Mouse (Mus musculus) heart, embryonic 12.5 days (tissue): Measurements from ENCODE around the gene Pex14. TPM values are rescaled to one million over a fixed set of nuclear protein-coding genes. Genes with fewer than 3 reads are reported as not detected.

Experiments used
- ATAC-seq: fragments of 200-750 bp; cut with Nextera tagmentation; 2 replicates; pipeline ENCODE4 v1.8.0; 2017; ENCODE audit warnings: moderate TSS enrichment, moderate library complexity; ENCODE audit not compliant: insufficient number of reproducible peaks, low FRiP score
- H3K27ac ChIP-seq: fragments of 300-500 bp; sonication (generic); 2 replicates; pipeline ENCODE4 v1.5.1; 2016; ENCODE audit warnings: mild to moderate bottlenecking, moderate library complexity; ENCODE audit not compliant: poor library complexity, severe bottlenecking
- H3K27me3 ChIP-seq: fragments of 300-500 bp; sonication (generic); replicated peaks from 2 replicates; pipeline ENCODE4 v1.6.1; 2016; ENCODE audit warnings: mild to moderate bottlenecking, moderate library complexity
- H3K36me3 ChIP-seq: fragments of 300-500 bp; sonication (generic); 2 replicates; pipeline ENCODE4 v1.6.1; 2016; ENCODE audit warnings: mild to moderate bottlenecking, moderate library complexity
- H3K4me1 ChIP-seq: fragments of 300-500 bp; sonication (generic); replicated peaks from 2 replicates; pipeline ENCODE4 v1.6.1; 2016; ENCODE audit warnings: mild to moderate bottlenecking
- H3K4me2 ChIP-seq: fragments of 300-500 bp; sonication (generic); 2 replicates; pipeline ENCODE4 v1.6.1; 2016; ENCODE audit warnings: mild to moderate bottlenecking, moderate library complexity
- H3K4me3 ChIP-seq: fragments of 300-500 bp; sonication (generic); 2 replicates; pipeline ENCODE4 v1.5.1; 2016; ENCODE audit warnings: mild to moderate bottlenecking
- H3K9ac ChIP-seq: fragments of 300-500 bp; sonication (generic); 2 replicates; pipeline ENCODE4 v1.6.1; 2016; ENCODE audit warnings: mild to moderate bottlenecking, moderate library complexity
- H3K9me3 ChIP-seq: fragments of 300-500 bp; sonication (generic); replicated peaks from 2 replicates; pipeline ENCODE4 v1.6.1; 2016; ENCODE audit warnings: mild to moderate bottlenecking, moderate library complexity
- WGBS: fragments of 180-500 bp; shearing (Covaris S2); methylation state at CpG from one replicate; pipeline ENCODE4 v1.1.7; 2016; 5-methylcytosine and 5-hydroxymethylcytosine counted together
- polyA plus RNA-seq: library from polyadenylated mRNA; unstranded; fragments of >200 nt; fragmentation: Nextera tagmentation; extraction: Ambion mirVana; gene quantifications from 2 replicates; pipeline ENCODE4 v1.2.1, GENCODE M21; 2016

The Pex14 gene
- polyA plus RNA-seq, 1 experiment from 2014 or later, result 44.3 TPM

DNA sequence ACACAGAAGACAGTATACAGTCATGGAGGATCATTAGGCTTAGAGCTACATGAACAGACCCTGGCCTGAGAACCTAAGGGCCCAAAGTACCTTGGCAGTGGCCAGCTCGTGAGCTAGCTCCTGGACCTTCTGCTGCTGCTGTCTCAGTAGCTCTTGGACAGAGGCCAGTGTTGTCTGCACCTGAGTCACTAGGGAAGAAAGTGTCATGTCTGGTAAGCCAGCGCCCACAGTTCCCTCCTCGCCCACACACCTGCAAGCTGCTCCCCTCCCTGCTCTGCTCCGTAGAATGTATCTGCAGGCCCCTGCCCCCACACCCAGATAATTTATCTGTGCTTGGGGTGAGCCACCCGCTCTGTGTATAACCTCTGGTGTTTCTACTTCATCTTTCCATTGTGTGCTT is 133.5 kb downstream of the Pex14 start:
- Histone ChIP-seq H3K4me1 (peaks cover 62% of the 10 kb centered on the region), H3K27me3 (no peaks in the 10 kb centered on the region), H3K9me3 (no peaks in the 10 kb centered on the region), H3K4me3 (no peak overlapping the region), H3K9ac (no peak overlapping the region), H3K27ac (no peak overlapping the region), H3K36me3 (peaks cover 49% of the 10 kb centered on the region), H3K4me2 (no peak overlapping the region)
- no peak for ATAC-seq
- 77% methylated on average over 5 of the region's 5 CpGs for WGBS

DNA sequence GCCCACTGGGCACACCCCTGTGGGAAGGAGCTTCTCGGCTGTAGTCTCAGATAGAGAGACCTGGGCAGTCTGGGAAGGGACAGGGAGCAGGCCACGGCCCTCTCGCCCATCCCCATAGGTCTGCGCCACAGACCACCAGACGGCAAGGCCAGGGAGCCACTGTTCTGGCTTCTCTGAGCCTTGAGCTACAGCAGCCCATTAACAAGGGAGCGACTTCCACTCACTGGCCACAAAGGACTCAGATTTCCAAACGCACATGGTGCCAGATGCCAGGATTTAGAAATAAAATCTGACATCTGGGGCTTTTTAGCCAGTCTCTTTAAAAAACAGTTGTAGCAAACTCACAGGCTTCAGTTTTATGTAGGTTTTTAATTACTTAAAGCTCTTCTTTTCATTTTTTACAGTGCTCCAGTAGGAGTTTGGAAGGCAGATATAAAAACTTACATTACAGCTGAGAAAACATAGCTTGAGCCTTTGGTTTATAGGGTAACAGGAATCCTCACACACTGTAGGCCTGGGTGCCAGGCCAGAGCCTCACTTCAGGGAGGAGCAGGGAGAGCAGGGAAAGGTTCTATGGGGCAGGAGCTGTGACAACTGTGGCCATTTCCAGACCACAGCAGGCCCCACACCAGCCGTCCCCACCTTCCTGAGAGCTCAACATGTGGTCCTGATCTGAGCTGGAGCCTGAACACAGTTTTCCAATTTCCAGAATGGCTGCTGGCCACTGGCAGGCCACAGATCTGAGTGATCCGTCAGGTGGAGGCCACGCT is 134.9 kb downstream of the Pex14 start:
- WGBS, result 85% methylated on average over 10 of the region's 10 CpGs
- Histone ChIP-seq H3K27ac (no peak overlapping the region), H3K9ac (no peak overlapping the region; the same call in 1 of the 2 replicates), H3K9me3 (no peaks in the 10 kb centered on the region), H3K4me3 (no peak overlapping the region), H3K27me3 (no peaks in the 10 kb centered on the region), H3K4me1 (peaks cover 61% of the 10 kb centered on the region), H3K36me3 (peaks cover 56% of the 10 kb centered on the region), H3K4me2 (no peak overlapping the region)
- no peak for ATAC-seq

DNA sequence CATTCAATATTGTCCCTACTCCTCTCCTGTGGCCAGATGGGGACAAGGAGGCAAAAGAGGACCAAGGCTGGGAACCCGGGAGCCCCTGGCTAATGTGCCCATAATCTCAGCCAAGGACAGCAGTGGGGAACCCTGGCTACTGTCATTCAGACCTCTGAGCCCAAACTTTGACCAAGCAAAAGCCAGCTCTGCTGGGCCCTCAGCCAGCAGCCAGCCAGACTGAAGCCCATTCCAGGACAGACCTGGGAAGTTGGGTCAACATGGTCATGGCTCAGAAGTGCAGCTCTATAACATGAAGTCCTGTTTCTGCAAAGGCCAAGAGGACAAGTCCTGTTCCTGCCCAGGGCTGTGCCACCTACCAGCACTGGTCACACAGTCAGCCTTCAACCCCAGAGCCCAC is 137.6 kb downstream of the Pex14 start:
- H3K9me3 ChIP-seq, result no peaks in the 10 kb centered on the region
- no peak overlapping the region for H3K4me2 ChIP-seq
- H3K27me3 ChIP-seq, result no peaks in the 10 kb centered on the region
- H3K36me3 ChIP-seq, result peaks cover 52% of the 10 kb centered on the region
- ATAC-seq, result no peak
- H3K9ac ChIP-seq, result peak overlapping the region; percentile 76; the same call in 1 of the 2 replicates
- no peak overlapping the region for H3K27ac ChIP-seq
- peaks cover 53% of the 10 kb centered on the region for H3K4me1 ChIP-seq
- WGBS, result 69% methylated on average over 1 of the region's 1 CpGs
- H3K4me3 ChIP-seq, result no peak overlapping the region

DNA sequence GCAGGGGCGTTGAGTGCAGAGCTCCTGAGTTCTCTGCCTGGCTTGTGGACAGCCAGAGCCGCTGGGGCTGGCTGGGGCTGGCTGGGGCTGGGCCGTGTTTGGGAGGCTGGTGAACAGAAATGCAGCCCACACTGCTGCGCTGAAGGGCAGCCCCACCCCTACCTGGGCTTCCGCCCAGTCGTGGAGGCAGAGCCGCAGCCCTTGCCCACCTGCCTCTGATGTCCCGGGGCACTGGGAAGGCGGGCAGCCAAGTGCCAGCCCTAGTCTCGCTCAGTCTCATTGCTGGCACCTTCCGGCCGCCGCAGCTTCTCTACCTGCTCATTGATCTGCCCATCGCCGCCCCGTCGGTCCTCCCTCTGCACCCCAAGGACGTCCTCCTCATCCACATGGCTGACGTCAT is 138.6 kb downstream of the Pex14 start:
- 79% methylated on average over 19 of the region's 19 CpGs for WGBS
- Histone ChIP-seq H3K9ac (peak overlapping the region; percentile 76), H3K4me1 (peaks cover 51% of the 10 kb centered on the region), H3K4me2 (peak overlapping the region; percentile 53), H3K9me3 (no peaks in the 10 kb centered on the region), H3K27me3 (no peaks in the 10 kb centered on the region), H3K4me3 (peak overlapping the region; percentile 23), H3K36me3 (peaks cover 51% of the 10 kb centered on the region), H3K27ac (peak overlapping the region; percentile 97)
- no peak for ATAC-seq

DNA sequence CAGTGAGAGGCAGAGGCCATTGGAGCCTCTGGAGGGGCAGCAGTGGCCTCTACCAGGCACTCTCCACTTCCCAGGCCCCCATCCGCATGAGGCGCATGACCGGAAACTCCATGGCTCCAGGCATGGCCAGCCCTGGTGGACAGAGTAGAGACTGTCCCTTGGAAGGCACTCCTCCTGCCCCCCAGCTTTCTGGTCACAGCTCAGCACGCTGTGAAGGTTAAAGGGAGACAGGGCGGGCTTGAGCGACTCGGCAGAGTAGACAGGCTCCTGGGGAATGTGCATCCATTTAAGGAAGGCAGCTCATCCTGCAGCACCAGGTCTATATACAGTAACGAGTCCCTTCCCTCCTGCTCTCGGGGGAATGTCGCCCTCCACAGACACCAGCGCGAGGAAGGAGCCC is 139.7 kb downstream of the Pex14 start:
- H3K4me2 ChIP-seq, result peak overlapping the region; percentile 53
- H3K4me3 ChIP-seq, result peak overlapping the region; percentile 23; the same call in 1 of the 2 replicates
- peaks cover 47% of the 10 kb centered on the region for H3K4me1 ChIP-seq
- 43% methylated on average over 12 of the region's 12 CpGs for WGBS
- peak overlapping the region; percentile 76 for H3K9ac ChIP-seq
- no peaks in the 10 kb centered on the region for H3K27me3 ChIP-seq
- ATAC-seq, result peak; percentile 81
- no peaks in the 10 kb centered on the region for H3K9me3 ChIP-seq
- H3K36me3 ChIP-seq, result peaks cover 41% of the 10 kb centered on the region
- H3K27ac ChIP-seq, result peak overlapping the region; percentile 97

DNA sequence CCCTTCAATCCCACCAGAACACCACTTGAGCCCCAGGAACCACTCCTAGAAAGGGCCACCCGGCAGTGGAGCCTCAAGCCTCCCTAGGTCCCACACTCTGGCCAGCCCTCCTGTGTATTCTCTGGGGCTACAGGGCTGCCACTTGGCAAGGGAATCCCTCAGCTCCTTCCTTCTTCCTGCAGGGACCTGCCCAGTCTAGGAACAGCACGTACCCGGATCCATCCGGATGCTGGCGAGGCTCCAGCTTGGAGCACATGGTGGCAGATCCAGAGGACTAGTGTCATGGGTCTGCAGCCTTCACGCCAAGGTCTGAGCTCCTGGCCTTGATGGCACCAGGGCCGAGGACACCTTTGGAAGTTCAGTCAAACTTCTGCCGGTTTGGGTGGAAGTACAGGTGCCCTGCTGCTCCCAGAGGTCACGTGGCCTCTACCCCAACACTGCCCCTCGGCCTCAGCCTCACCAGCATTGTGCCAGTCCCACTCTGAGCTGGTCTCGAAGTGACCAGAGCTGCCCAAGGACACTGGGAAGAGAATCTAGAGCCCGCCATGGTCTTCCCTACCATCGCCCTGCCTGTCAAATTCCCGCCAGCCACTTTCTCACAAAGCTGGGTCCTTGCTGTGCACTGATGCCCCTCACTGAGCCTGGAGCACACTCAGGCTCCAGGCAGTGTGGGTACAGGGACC is 144.4 kb downstream of the Pex14 start:
- H3K9ac ChIP-seq, result peak overlapping the region; percentile 9; the same call in 1 of the 2 replicates
- H3K4me1 ChIP-seq, result peaks cover 51% of the 10 kb centered on the region
- peaks cover 19% of the 10 kb centered on the region for H3K27me3 ChIP-seq
- H3K4me3 ChIP-seq, result no peak overlapping the region
- H3K36me3 ChIP-seq, result peaks cover 20% of the 10 kb centered on the region
- 80% methylated on average over 14 of the region's 14 CpGs for WGBS
- no peak for ATAC-seq
- no peak overlapping the region for H3K4me2 ChIP-seq
- 0 out of 2 replicates have a peak overlapping the region, but pooled peaks have one; percentile 33 for H3K27ac ChIP-seq
- H3K9me3 ChIP-seq, result no peaks in the 10 kb centered on the region

DNA sequence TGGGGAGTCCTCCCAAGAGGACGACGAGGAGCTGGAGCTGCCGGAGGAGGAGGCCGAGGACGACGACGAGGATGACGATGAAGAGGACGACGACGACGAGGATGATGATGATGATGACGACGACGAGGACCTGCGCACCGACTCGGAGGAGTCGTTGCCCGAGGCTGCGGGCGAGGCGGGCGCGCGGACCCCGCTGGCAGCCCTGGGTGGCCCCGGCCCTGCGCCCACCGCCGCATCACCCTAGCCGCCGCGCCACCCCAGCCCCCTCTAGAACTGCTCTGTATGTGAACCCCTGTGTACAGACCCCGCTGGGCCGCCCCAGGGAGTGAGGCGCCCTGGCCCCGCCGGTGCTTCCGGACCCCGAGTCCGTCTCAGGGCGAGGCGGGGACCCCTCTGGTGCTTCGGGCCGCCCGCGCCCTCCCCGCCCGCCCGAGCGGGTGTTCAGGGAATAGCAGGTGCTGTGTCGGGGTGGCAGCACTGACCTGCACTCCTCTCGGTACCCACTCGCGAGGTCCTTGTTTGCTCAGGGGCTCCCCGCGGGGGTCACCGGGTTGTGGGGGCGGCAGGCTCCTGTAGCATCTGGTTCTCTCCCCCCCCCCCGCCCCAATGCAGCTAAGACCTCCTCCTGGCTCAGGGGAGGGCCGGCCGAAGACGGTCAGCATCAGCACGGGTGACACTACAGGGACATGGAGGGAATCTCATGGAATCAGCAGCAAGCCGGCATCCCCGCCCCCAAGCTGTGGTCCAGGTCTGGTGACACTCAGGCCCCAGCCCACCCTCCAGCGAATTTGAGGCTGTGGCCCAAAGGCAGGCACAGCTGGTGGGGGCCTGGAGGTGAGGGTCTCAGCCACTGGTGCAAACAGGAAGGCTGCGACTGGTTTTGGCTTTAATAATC is 147.1 kb downstream of the Pex14 start:
- H3K9me3 ChIP-seq, result no peaks in the 10 kb centered on the region
- H3K4me2 ChIP-seq, result peak overlapping the region; percentile 67
- no peak overlapping the region for H3K27ac ChIP-seq
- H3K4me1 ChIP-seq, result peaks cover 45% of the 10 kb centered on the region
- H3K9ac ChIP-seq, result peak overlapping the region; percentile 62
- H3K4me3 ChIP-seq, result peak overlapping the region; percentile 34
- 15% methylated on average over 69 of the region's 69 CpGs for WGBS
- peaks cover 45% of the 10 kb centered on the region for H3K36me3 ChIP-seq
- peaks cover 29% of the 10 kb centered on the region for H3K27me3 ChIP-seq
- 0 out of 2 replicates have a peak, but pooled peaks have one; percentile 17 for ATAC-seq

DNA sequence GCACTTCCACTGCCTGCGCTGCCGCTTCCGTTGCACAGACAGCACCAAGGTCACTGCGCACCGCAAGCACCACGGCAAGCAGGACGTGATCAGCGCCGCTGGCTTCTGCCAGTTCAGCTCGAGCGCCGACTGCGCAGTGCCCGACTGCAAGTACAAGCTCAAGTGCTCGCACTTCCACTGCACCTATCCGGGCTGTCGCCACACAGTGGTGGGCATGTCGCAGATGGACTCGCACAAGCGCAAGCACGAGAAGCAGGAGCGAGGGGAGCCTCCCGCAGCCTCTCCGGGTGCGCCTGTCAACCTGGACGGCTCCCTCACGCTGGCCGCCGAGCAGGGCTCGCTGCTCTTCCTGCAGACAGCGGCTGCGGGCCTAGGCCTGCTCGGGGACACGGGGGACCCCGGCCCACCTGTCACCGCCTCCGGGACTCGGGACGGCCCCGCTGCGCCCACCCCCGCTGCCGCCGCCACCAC is 147.8 kb downstream of the Pex14 start:
- no peak for ATAC-seq
- H3K4me1 ChIP-seq, result peaks cover 44% of the 10 kb centered on the region
- WGBS, result 7% methylated on average over 44 of the region's 44 CpGs
- peak overlapping the region; percentile 34 for H3K4me3 ChIP-seq
- peak overlapping the region; percentile 62 for H3K9ac ChIP-seq
- H3K27me3 ChIP-seq, result peaks cover 29% of the 10 kb centered on the region
- H3K27ac ChIP-seq, result peak overlapping the region; percentile 69; the same call in 1 of the 2 replicates
- H3K4me2 ChIP-seq, result peak overlapping the region; percentile 67
- peaks cover 52% of the 10 kb centered on the region for H3K36me3 ChIP-seq
- H3K9me3 ChIP-seq, result no peaks in the 10 kb centered on the region

DNA sequence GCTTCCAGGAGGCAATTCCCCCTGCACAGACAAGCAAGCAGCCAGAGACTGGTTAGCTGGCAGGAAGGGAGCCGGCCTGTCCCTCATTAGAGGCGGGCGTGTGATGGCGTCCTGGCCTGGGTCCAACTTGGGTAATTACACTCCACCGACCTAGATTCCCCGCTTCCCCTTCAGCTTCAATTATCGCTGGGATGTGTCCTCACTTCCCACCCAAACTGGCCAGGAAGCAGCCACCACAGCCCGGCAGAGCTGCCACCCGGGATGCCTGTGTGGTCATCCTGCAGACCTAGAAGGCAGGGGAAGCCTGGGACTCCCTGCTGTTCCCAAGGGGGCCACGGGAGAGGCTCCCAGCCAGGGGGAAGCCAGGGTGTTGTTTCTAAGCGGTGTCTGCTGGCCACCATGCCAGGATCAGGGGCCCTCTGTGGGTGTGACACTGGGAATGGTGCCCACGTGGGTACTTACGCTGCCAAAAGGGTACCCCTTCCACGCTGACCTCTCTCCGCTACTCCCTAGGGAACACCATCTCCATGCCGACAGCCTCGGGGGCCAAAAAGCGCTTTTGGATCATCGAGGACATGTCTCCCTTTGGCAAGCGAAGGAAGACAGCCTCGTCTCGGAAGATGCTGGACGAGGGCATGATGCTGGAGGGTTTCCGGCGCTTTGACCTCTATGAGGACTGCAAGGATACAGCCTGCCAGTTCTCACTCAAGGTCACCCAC is 148.6 kb downstream of the Pex14 start:
- WGBS, result 39% methylated on average over 25 of the region's 25 CpGs
- H3K4me2 ChIP-seq, result peak overlapping the region; percentile 25; the same call in 1 of the 2 replicates
- ATAC-seq, result 0 out of 2 replicates have a peak, but pooled peaks have one; percentile 23
- H3K4me3 ChIP-seq, result no peak overlapping the region
- H3K9me3 ChIP-seq, result no peaks in the 10 kb centered on the region
- peaks cover 29% of the 10 kb centered on the region for H3K27me3 ChIP-seq
- peaks cover 42% of the 10 kb centered on the region for H3K4me1 ChIP-seq
- H3K27ac ChIP-seq, result peak overlapping the region; percentile 69
- peak overlapping the region; percentile 42 for H3K9ac ChIP-seq
- H3K36me3 ChIP-seq, result peaks cover 59% of the 10 kb centered on the region

DNA sequence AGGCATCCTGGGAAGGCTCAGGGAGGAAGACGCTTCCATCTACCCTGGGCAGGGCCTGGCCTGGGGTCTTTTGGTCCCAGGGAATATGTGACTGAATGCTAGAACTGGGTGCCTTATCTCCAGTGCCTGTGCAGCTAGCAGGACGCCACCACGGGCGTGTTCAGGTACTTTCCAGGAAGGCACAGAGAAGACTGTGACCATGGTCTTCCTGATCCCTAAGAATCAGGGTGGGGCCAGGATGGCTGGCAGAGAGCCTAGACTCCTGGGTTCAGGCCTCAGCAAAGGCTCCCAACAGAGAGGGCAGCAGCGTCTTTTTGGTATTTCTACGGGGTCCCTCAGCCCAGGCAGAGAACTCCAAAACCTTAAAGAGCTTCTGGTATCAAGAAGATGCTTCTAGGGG is 149.2 kb downstream of the Pex14 start:
- Histone ChIP-seq H3K27me3 (peaks cover 29% of the 10 kb centered on the region), H3K27ac (peak overlapping the region; percentile 69), H3K9ac (peak overlapping the region; percentile 25; the same call in 1 of the 2 replicates), H3K4me3 (no peak overlapping the region), H3K9me3 (no peaks in the 10 kb centered on the region), H3K4me1 (peaks cover 42% of the 10 kb centered on the region), H3K4me2 (no peak overlapping the region), H3K36me3 (peaks cover 65% of the 10 kb centered on the region)
- ATAC-seq, result no peak
- 59% methylated on average over 6 of the region's 6 CpGs for WGBS
